22 mouse cellular contexts compared by ENCODE assay signal in genomic region chr3:87533667-87534378, GRCm38 (mm10). TPM values are rescaled to one million over a fixed set of nuclear protein-coding genes. Genes with fewer than 3 reads are reported as not detected.
DNase-seq lines count a peak whose midpoint lies in the region; ATAC-seq and TF ChIP-seq lines count a peak whose summit lies in the region.
"Had no signal": no experiment of that assay in that cellular context is flagged by ENCODE, and none has a peak within 500 bp of the region (broad histone marks: within the 10 kb centered on the region; RNA-seq: fewer than 3 reads in every experiment).

No protein-coding gene starts in this region.

- H3K4me3 ChIP-seq in kidney, adult 2 months (ENCODE audit: insufficient read depth, low read depth, low read length), result no peak overlapping the region
- H3K4me3 ChIP-seq in lung, embryonic 15.5 days, result no peak overlapping the region
- H3K4me3 ChIP-seq in intestine, postnatal 0 days (ENCODE audit: low read depth, low read length), result no peak overlapping the region
- no peak overlapping the region for H3K4me3 ChIP-seq in heart, embryonic 10.5 days
- H3K4me3 ChIP-seq: forebrain, embryonic 13.5 days; heart, embryonic 15.5 days; liver, embryonic 15.5 days; megakaryocyte, embryonic 14.5 days; midbrain, embryonic 12.5 days; myocyte; neural tube, embryonic 12.5 days had no signal

- TF ChIP-seq POLR2A in kidney, adult 2 months (IDR thresholded peaks at IDR 0.05; ENCODE audit: low read depth, low read length), result no peak

- H3K4me1 ChIP-seq in kidney, adult 2 months (ENCODE audit: control insufficient read depth, insufficient read depth, low read length), result no peaks in the 10 kb centered on the region
- no peaks in the 10 kb centered on the region for H3K4me1 ChIP-seq in lung, embryonic 15.5 days
- H3K4me1 ChIP-seq in intestine, postnatal 0 days (replicated peaks; ENCODE audit: control insufficient read depth, insufficient read depth, low read length), result no peaks in the 10 kb centered on the region
- peaks cover 30% of the 10 kb centered on the region for H3K4me1 ChIP-seq in heart, embryonic 10.5 days
- H3K4me1 ChIP-seq: forebrain, embryonic 13.5 days; midbrain, embryonic 12.5 days; neural tube, embryonic 12.5 days had no signal

- peak; percentile 29 for DNase-seq in kidney, adult 2 months
- no peak for DNase-seq in kidney, adult 18-20 months
- DNase-seq in lung, postnatal 4 days, result no peak
- DNase-seq in kidney, postnatal 14 days, result peak; percentile 9
- no peak for DNase-seq in heart, embryonic 10.5 days (ENCODE audit: low spot score)
- DNase-seq: adrenal gland, postnatal 36 days; cerebellum, adult 18-20 months; cerebellum, postnatal 10 days; gastrocnemius, postnatal 10 days; right cerebral cortex, postnatal 4 days; thymus, postnatal 4 days had no signal

- H3K4me2 ChIP-seq in lung, embryonic 15.5 days, result no peak overlapping the region
- H3K4me2 ChIP-seq in intestine, postnatal 0 days (replicated peaks; ENCODE audit: low read depth), result no peak overlapping the region
- H3K4me2 ChIP-seq: forebrain, embryonic 13.5 days; heart, embryonic 15.5 days; liver, embryonic 15.5 days; midbrain, embryonic 12.5 days; neural tube, embryonic 12.5 days had no signal

- H3K9me3 ChIP-seq in lung, embryonic 15.5 days, result no peaks in the 10 kb centered on the region
- H3K9me3 ChIP-seq in intestine, postnatal 0 days (ENCODE audit: control insufficient read depth), result no peaks in the 10 kb centered on the region
- no peaks in the 10 kb centered on the region for H3K9me3 ChIP-seq in heart, embryonic 10.5 days
- H3K9me3 ChIP-seq: forebrain, embryonic 13.5 days; heart, embryonic 15.5 days; liver, embryonic 15.5 days; megakaryocyte, embryonic 14.5 days; midbrain, embryonic 12.5 days; neural tube, embryonic 12.5 days had no signal

- H3K27ac ChIP-seq in kidney, adult 2 months (ENCODE audit: insufficient read depth, low read depth, low read length), result no peak overlapping the region
- peak overlapping the region; percentile 48 for H3K27ac ChIP-seq in lung, embryonic 15.5 days
- no peak overlapping the region for H3K27ac ChIP-seq in intestine, postnatal 0 days (ENCODE audit: low read depth, low read length)
- no peak overlapping the region for H3K27ac ChIP-seq in heart, embryonic 10.5 days
- H3K27ac ChIP-seq: forebrain, embryonic 13.5 days; heart, embryonic 15.5 days; liver, embryonic 15.5 days; midbrain, embryonic 12.5 days; neural tube, embryonic 12.5 days had no signal

- no peak for TF ChIP-seq CTCF in kidney, adult 2 months (conservative IDR thresholded peaks at IDR 0.05; ENCODE audit: insufficient read depth, insufficient read length, low read depth, low read length)
- TF ChIP-seq CTCF in intestine, postnatal 0 days (IDR thresholded peaks at IDR 0.05; ENCODE audit: low read depth), result no peak

- no peak overlapping the region for H3K9ac ChIP-seq in lung, embryonic 15.5 days
- no peak overlapping the region for H3K9ac ChIP-seq in intestine, postnatal 0 days (ENCODE audit: low read depth, low read length)
- H3K9ac ChIP-seq: forebrain, embryonic 13.5 days; heart, embryonic 15.5 days; liver, embryonic 15.5 days; midbrain, embryonic 12.5 days; neural tube, embryonic 12.5 days had no signal

- 48% methylated on average over 7 of the region's 7 CpGs for WGBS in kidney, adult 2 months
- WGBS in lung, embryonic 15.5 days, result 65% methylated on average over 7 of the region's 7 CpGs
- WGBS in intestine, postnatal 0 days, result 65% methylated on average over 7 of the region's 7 CpGs
- WGBS in heart, embryonic 10.5 days, result 94% methylated on average over 7 of the region's 7 CpGs

- no peak for ATAC-seq in lung, embryonic 15.5 days (ENCODE audit: borderline replicate concordance, extremely low read depth, low FRiP score, low TSS enrichment)
- ATAC-seq in intestine, postnatal 0 days, result peak; percentile 32; the same call in 1 of the 2 replicates
- ATAC-seq: CD4-positive, CD25-positive, alpha-beta regulatory T cell, adult 4 months; forebrain, embryonic 13.5 days; hindbrain, embryonic 16.5 days had no signal

- H3K27me3 ChIP-seq in kidney, adult 2 months (replicated peaks; ENCODE audit: control insufficient read depth, insufficient read depth, low read length), result no peaks in the 10 kb centered on the region
- no peaks in the 10 kb centered on the region for H3K27me3 ChIP-seq in lung, embryonic 15.5 days
- H3K27me3 ChIP-seq in intestine, postnatal 0 days (replicated peaks; ENCODE audit: control insufficient read depth, insufficient read depth, low read length), result no peaks in the 10 kb centered on the region
- H3K27me3 ChIP-seq in heart, embryonic 10.5 days (ENCODE audit: insufficient read depth, poor library complexity, severe bottlenecking), result no peaks in the 10 kb centered on the region
- H3K27me3 ChIP-seq: forebrain, embryonic 13.5 days; heart, embryonic 15.5 days; liver, embryonic 15.5 days; megakaryocyte, embryonic 14.5 days; midbrain, embryonic 12.5 days; neural tube, embryonic 12.5 days had no signal

- peaks cover 6% of the 10 kb centered on the region for H3K36me3 ChIP-seq in kidney, adult 2 months (ENCODE audit: control insufficient read depth, insufficient read depth, low read length)
- peaks cover 92% of the 10 kb centered on the region for H3K36me3 ChIP-seq in lung, embryonic 15.5 days
- H3K36me3 ChIP-seq in intestine, postnatal 0 days (ENCODE audit: control insufficient read depth, insufficient read depth), result peaks cover 85% of the 10 kb centered on the region
- peaks cover 94% of the 10 kb centered on the region for H3K36me3 ChIP-seq in heart, embryonic 10.5 days

RNA-seq across cellular contexts. Expression of gene Etv3, which starts 8.6 kb away (rescaled TPM):
- polyA plus RNA-seq in kidney, adult 2 months (2012; rRNA removed), result 8.4 and 9.1 TPM in 2 replicates
- polyA plus RNA-seq in lung, embryonic 15.5 days (2015; fragmentation: Nextera tagmentation; extraction: Ambion mirVana), result 16.6 and 16.9 TPM in 2 replicates
- 9.5 and 11.2 TPM in 2 replicates for polyA plus RNA-seq in intestine, postnatal 0 days (2015; fragmentation: Nextera tagmentation; extraction: Ambion mirVana)
- 11.7 and 13.1 TPM in 2 replicates for polyA plus RNA-seq in heart, embryonic 10.5 days (2016; fragmentation: Nextera tagmentation; extraction: Ambion mirVana)

Comparison
In these comparisons a context has a peak if more than half of its experiments do, and no peak if none do; other contexts are left out.
1. DNase-seq: peak in kidney, adult 2 months (single experiment) and kidney, postnatal 14 days (single experiment); none in kidney, adult 18-20 months (single experiment), lung, postnatal 4 days (0 of 2) and heart, embryonic 10.5 days (single experiment).